Mouse (Mus musculus): ENCODE measurements around the gene Hist2h4.
"Not testable (repeated sequence)": the region's sequence is repeated elsewhere in the genome, so short reads cannot be mapped to it uniquely, and the experiment has no call there.

The Hist2h4 gene

GRCm38 (mm10) chr3:96262979-96263550 lies at the start of gene Hist2h4:
Gene Hist2h4, minus strand, starts transcription at chr3:96263311.
- peak; percentile 95 to 98 for DNase-seq

DNA sequence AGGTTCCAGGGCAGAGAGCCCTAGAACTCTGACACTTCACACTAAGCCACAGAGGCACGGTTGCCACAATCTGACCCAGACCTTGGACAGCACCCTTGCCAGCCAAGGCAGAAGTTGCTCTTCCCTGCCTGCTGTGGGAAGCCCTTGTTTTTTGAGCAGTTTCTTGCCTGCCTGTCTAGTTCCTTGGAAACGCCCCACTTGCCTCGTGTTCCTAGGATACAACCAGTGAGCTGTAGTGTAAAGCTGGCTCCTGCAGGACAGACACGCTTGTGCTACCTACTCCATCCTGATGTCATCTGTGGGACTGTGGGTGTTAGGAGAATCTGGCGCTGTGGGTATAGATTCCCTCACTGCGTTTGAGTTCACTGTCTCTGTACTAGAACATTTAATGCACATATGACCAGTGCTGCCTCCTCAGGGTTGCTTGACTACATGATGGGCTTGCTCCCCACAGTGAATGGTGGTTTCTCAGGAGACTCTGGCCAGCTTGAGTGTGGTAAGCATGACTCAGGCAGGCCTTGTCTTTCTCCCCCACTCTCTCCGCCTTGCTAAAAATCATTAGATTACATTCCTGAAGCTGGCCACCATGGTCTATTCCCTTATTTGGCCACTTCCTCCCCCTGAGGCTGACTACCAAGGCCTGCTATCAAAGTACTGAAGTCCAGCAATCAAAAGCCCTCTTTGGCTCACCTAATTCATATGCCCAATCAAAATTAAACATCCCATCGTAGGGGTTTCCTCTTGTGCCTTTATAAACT lies 49.4 kb upstream of the Hist2h4 start:
- no peak for DNase-seq

DNA sequence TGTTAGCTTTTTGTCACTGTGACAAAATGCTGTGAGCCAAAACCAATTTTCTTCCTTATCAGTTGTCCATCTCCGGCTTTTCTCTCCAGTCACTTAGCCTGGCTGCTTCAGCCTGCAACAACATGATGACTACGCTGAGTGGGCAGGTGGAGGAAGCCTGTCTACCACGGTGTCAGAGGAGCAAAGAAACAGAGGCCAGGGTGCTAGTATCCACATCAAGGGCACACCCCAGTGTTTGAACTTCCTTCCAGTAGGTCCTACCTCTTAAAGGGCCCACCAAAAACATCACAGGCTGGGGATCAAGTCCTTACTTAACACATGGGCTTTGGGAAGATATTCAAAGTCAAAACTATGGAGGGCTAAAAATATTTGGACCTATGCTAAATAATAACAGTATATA lies 46.3 kb upstream of the Hist2h4 start:
- DNase-seq = no peak

DNA sequence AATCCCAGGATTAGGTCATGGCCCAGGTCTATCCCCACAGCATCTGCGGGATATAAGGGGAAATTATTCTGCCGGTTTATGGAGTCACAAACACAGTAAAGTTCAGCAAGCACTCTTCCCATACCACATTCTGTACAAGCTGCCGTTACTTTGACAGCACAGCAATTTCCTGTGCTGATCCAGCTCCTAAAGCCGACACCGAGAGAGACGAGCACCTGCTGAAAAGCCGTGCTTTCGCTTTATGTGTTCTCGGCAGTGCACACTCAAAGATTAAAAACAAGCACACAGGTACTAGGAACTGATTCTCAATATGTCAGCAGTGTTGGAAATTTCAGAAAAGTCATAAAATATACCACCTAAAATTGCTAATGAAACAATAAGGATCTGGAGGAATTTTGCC lies 43.4 kb upstream of the Hist2h4 start:
- no peak for DNase-seq

- DNase-seq = no peak
Observed at GRCm38 (mm10) chr3:96302076-96302475, 39.0 kb upstream of the Hist2h4 start.

GRCm38 (mm10) chr3:96300706-96301529 lies 37.8 kb upstream of the Hist2h4 start:
- DNase-seq = no peak

DNA sequence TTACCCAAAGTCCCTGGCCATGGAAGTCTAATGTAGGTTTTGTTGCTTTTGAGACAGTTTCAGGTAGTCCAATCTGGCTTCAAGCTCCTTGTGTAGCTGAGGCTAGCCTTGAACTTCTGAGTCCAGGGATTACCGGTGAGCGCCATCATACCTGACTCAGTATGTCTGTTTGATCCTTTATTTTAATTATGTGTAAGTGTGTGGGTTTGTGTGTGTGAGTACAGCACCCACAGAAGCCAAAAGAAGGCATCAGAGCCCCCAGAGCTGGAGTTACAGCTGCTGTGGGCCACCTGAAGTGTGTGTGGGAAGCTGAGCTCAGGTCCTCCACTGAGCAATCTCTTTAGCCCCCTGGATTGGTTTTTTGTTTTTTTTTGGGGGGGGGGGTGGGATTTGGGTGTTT lies 36.5 kb upstream of the Hist2h4 start:
- DNase-seq = no peak

DNA sequence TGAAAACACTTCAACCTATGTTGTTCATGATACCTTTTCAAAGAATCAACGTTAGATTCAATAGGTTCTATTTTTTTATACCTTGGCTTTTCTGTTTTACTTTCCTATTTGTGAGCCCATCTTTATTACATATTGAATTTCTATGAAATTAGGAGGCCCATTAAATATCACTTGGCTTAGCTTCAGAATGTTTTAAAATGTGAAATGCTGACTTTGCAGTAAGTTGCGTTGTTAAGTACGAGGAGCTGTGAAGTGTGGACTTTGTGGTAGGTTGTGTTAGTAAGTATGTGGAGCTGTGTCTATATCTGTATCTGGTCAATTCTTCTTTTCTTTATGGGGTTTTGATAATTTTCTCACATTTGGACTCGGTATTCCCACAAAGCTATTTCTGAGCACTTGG lies 35.2 kb upstream of the Hist2h4 start:
- DNase-seq = no peak

DNA sequence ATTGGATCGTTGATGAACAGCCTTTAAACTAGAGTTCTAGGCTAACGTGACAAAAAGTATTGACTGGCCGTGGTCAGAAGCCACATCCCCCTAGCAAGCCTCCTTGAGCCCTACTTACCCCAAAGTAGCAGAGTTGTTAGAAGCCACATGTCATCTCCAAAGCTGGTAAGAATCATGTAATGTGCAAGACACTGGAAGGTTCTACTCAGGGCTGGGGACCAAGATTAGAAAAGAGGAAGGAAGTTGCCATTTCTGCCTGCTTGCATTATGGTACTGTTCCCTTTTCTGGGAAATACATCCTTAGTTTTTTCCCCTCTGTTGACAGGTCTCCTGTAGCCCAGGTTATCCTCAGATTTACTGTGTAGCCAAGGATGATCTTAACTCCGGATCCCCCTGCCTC lies 30.7 kb upstream of the Hist2h4 start, which contains the start of gene Fcgr1:
Gene Fcgr1, minus strand, starts transcription at position 183 of the 400 bp plus-strand sequence.
- DNase-seq = no peak

DNA sequence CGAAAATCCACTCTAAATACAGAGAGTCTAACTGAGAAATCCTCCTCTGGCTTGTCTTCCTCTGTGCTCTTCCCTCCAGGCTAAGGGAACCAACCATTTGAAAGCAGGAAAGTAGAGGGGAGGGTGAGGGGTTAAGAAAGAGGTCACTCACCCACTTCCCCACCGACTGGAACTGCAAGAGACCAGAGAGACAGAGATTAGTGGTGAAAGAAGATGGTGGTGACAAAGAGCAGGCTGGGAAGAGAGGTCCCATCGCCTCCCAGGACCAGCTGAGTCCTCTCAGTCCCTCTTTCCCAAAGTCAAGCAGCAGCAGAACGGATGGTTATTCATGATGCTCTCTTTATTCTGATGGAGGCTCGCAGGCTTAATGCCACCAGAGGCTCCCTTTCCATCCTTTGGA lies 30.3 kb upstream of the Hist2h4 start:
- no peak for DNase-seq

DNA sequence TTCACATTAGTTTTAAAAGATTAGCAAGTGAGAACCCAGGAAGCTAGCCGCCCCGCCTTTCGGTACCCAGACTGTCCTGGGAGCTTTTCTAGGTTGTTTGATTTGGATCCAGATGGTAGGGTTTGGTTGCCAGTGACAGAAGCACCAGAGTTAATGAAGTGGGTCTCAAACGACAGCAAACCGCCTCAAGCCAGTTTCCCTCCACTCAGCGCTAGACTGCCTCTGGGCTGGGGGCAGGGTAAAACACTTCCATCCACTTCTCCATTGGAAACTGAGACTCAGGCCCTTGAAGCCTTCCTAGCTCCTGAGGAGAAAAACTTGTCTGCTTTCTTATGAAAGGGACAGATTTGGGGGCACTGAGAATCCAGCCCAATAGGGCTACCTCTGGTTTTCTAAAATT lies 29.5 kb upstream of the Hist2h4 start:
- DNase-seq = no peak

DNA sequence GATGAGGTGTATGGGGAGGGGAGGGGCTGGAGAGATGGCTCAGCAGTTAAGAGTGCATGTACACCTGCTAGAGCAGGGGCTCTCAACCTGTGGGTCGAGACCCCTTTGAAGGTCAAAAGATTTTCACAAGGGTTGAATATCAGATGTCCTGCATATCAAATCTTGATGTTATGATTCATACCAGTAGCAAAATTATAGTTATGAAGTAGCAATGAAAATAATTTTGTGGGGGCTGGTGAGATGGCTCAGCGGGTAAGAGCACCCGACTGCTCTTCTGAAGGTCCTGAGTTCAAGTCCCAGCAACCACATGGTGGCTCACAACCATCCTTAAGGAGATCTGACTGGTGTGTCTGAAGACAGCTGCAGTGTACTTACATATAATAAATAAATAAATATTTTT lies 27.6 kb upstream of the Hist2h4 start:
- DNase-seq = not testable (repeated sequence)

DNA sequence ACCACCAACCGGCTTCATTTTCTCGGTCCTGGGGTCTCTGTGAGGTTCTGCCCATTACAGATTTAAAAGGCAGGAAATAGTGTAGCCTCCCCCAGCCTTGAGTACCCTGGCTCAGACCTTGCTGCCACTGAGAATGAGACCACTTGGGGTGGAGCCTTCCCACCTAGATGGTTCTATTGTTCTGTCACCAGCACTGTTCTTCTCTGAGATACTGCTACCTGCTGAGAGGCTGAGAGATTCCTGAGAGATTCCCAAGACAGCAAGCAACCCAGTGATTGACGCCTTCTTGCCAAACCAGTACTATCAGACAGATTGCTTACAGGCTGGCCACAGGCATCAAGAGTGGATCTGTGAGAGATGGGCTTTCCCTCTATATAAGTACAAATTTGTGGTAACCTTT lies 26.1 kb upstream of the Hist2h4 start:
- no peak for DNase-seq

DNA sequence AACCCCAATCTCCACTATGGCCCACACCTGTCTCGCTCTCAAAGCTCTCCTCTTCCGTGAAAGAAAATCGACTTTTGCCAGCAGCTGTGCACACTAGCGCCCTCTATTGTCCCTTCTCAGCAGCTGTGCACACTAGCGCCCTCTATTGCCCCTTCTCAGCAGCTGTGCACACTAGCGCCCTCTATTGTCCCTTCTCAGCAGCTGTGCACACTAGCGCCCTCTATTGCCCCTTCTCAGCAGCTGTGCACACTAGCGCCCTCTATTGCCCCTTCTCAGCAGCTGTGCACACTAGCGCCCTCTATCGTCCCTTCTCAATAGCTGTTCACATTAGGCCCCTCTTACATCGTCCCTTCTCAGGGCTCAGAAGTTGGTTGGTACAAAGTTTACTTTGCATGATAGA lies 24.2 kb upstream of the Hist2h4 start:
- not testable (repeated sequence) for DNase-seq

DNA sequence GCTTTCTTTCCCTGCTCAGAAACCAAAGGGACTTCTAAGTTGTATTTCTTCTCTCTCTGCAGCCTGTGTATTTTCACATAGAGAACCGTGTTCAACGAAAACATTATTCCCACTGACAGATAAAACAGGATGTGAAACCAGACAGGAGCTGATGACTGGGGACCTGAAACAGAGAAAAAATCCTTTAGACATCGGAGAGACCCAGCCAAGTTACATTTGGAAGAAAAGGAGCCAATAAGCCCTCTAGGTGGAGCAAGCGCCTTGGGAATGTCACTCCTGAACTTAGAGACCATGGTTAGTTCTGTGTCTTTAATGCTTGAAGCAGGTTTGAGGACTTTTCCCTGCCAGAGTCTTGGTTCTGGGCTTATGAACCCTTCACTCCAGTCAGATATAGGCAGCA lies 21.3 kb upstream of the Hist2h4 start:
- no peak for DNase-seq

GRCm38 (mm10) chr3:96280660-96281059 lies 17.5 kb upstream of the Hist2h4 start:
- DNase-seq = no peak

DNA sequence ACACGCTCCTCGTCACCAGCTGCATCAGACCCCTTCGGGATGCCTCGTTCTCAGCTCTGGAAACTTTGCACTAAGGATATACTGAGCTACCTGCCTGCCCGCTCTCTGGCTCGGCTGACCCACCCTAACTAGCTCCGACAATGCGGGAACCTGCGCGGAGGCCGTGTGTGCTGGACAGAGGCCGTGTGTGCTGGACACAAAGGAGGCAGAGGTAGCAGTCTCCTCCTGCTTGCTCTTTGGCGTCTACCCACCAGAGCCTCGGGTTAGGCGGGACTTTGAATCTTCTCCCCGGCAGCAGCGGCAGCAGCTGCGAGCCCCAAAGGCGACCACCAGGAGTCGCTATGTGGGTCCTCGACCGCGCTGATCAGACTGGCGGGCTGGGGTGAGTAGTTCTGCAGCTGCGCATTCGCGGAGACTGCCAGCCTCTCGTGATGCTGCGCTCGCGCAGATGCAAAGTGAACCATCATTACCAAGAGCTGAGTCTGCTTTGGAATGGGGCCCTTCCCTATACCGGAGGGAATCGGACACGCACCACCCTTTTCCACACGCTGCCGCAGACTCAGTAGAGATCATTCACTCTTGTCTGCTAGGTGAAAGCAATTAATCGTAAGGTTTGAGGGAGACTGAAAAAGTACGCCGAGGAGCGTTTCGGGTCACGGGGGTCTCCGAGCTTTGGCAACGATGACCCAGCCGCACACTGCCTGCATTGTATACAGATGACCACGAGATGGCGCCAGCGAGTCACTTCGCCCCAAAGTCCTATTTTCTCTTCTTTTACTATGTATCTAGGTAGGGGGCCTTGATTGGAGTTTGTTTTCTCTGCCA lies 14.9 kb upstream of the Hist2h4 start:
- DNase-seq = peak; percentile 89 to 91

DNA sequence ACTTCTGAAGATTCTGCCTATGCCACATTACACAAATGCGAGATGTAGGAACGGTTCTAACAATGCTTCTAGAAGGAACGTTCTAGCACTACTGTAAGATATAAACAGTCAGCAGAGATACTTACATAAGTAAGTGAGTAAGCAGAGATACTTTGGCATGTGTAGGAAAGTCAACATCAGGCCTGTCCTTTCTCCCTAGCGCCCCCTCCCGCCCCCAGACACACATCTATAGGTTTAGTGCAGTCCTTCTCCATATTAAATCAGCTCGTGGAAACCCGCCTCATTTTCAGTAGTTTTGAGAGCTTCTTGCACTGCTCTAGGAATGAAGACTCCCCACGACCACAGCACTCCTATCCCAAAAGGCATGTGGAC lies 14.3 kb upstream of the Hist2h4 start:
- DNase-seq = peak in 1 of 2 experiments; percentile 61

- no peak for DNase-seq
Observed at GRCm38 (mm10) chr3:96273591-96274465, 10.7 kb upstream of the Hist2h4 start.

- peak; percentile 91 to 94 for DNase-seq
Observed at GRCm38 (mm10) chr3:96269511-96270474, 6.7 kb upstream of the Hist2h4 start, which contains the start of gene Hist2h2bb. Gene Hist2h2bb, plus strand, starts transcription at chr3:96269752.
